Mouse (Mus musculus) neutrophil, adult 59 days (primary cell): ENCODE data around the gene Gm21973. TPM values are rescaled to one million over a fixed set of nuclear protein-coding genes. Genes with fewer than 3 reads are reported as not detected.

ENCODE experiments used
- total RNA-seq, 2 experiments: library from RNA; stranded (reverse); gene quantifications; 1 replicate in 1 of 2; 2 replicates in 1 of 2; pipeline ENCODE4 v1.2.4; 2023

Gene Gm21973
- total RNA-seq, result not detected

GRCm38 (mm10) chr15:10325080-10325479 is at the start of gene Gm21973:
TSS of gene Gm21973 (plus strand) at chr15:10325380.

GRCm38 (mm10) chr15:10358039-10358948 is 33.1 kb downstream of the Gm21973 start, which contains the start of gene Agxt2:
TSS of gene Agxt2 (plus strand) at chr15:10358532.

Other genes starting within 250 kb of the Gm21973 start
- gene Prlr, start 148.1 kb upstream of the Gm21973 start, total RNA-seq, result under 1 TPM in 1 of 2 experiments, not detected in 1; 0.13 TPM
- not detected for gene Agxt2, start 33.2 kb downstream of the Gm21973 start, total RNA-seq
- gene Dnajc21, start 145.1 kb downstream of the Gm21973 start, total RNA-seq, result 10 to 100 TPM; 12.7 to 14.4 TPM
- 10 to 100 TPM; 12.1 to 17.4 TPM for gene Brix1, start 160.6 kb downstream of the Gm21973 start, total RNA-seq
- gene Rad1, start 160.6 kb downstream of the Gm21973 start, total RNA-seq, result 1 to 10 TPM; 7.3 to 7.5 TPM
- not detected for gene Ttc23l, start 233.3 kb downstream of the Gm21973 start, total RNA-seq